Mouse (Mus musculus): ENCODE results near the gene 1700001J03Rik.

- TF ChIP-seq CTCF (IDR thresholded peaks at IDR 0.05; ENCODE audit: extremely low read depth, insufficient read depth, low read length) (no peak), POLR2A (IDR thresholded peaks at IDR 0.05; ENCODE audit: extremely low read depth, insufficient read depth, low read length) (no peak)
Measured at GRCm38 (mm10) chr5:146190093-146190492, 5.0 kb upstream of the 1700001J03Rik start.
